Mouse (Mus musculus) MEL-GATA-1-ER (cell line): Measurements from ENCODE around the gene Pdss2.
A peak's percentile ranks its signal among the peaks of the same experiment; 100 is the strongest.

Source experiments
- DNase-seq: peaks from one replicate; pipeline ENCODE4 v3.0.0-alpha.2; 2012; ENCODE audit warnings: low read depth; ENCODE audit errors: extremely low read depth

Gene Pdss2

DNA sequence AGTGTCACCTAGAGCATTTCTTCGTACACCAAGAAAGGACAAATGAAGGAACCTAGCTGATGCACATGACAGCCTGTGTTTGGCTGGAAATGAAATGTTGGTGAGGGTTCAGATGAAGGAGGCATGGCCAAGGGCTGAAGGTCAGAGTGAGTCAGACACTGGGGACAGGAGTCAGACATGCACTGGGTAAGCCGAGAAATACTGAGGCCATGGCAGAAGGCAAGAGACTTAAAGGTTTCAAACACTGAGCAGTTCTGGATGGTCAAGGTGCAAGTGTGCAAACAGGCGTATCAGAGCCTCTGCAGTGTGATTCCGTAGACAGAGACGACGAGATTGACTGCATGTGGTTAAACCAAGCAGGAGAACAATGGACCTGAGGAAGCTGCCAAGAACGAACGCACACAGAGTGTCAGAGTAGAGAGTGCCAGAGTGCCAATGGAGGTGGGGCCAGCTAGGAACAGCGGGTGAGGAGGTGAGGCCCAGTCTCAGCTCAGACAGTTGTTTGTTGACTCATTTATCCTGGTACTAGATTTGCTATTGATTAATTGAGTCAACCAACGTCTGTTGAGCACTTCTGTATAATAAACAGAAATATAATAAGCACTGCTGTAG, 89.6 kb downstream of the Pdss2 start:
- DNase-seq: no peak

GRCm38 (mm10) chr10:43312211-43312610, 90.9 kb downstream of the Pdss2 start:
- DNase-seq: no peak

DNA sequence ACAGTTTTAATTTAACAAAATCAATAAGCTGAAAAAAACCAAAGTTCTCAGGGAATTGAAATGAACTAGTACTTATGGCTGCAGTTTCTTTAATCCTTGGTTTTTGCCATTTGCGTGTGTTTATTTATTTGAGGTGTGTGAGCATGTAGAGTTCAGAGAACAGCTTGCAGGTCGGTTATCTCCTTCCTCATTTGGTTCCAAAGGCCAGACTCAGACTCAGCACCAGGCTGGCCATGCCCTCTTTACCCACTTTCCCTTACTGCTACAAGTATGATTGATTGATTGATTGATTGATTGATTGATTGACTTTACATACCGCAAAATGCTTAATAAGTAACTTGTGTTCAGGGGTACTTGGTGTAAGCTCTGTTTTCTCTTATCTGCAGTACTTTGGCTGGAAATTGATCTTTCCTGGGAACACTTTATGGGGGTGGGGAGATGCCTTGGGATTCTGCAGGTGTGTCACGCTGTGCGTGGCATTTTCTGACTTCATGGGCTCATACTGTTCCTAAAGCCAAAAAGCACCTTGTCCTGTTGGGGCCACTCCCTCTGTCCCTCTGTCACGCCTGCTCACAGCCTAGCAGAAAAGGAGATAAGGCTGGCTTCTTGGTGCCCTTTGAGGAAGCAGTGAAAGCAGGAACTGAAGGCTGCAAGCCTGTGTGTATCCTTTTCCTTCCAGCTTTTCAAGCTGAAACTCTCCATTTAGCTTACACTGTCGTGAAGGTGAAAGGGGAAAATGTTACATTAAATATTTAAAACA, 91.6 kb downstream of the Pdss2 start:
- peak; percentile 72 for DNase-seq

DNA sequence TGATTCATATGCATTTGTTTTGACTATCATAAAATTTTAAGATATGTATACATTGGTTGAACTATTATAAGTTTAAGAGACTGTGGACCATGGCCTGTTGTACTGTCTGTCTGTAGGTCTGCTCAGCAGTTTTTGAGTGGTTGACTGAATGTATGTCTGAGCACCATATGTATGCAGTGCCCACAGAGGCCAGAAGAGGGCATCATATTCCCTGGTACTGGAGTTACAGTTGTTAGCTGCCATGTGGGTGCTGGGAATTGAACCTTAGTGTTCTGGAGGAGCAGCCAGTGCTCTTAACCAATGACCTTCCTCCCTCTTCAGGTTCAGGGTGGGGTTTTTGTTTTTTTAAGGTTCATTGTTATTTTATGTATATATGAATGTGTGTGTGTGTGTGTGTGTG, 93.9 kb downstream of the Pdss2 start:
- DNase-seq: no peak

GRCm38 (mm10) chr10:43317327-43317951, 96.2 kb downstream of the Pdss2 start:
- DNase-seq: no peak

DNA sequence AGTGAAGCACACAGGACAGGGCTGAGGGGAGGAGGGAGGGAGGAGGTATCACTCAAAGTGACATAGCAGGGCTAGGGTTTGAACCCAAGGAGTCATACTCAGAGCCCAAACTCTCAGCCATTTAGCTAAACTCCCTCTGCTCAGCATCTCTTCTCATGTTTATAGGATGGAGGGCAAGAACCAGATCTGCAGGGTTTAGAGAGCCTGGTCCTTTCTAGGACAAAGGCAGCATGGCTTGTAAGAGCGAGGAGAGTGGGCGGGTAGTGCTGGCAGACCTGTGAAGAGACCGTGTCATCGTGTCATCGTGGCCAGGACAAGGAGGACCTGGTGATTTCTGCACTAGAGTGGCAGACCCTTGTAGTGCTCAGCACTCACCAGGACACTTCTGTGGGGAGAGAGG, 99.7 kb downstream of the Pdss2 start:
- DNase-seq: no peak

GRCm38 (mm10) chr10:43322446-43323178, 101.3 kb downstream of the Pdss2 start:
- DNase-seq: no peak

DNA sequence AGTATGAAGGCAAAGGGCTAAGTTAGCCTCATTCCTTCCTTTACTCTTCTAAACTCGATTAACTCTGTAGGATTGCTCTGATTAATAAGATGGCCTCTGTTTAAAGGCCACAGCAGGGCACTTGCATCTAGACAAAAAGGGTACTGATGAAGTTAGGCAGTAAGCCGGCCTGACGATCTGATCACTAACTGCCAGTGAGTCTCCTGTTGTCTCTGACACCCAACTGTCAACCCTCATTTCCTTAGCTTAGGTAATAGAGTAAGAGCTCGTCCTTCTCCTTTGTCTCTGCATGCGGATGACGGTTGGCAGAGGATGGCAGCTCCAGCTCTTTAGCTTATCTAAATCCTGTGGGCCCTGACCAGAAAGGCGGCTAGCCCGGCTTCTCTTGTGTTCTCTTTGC, 102.1 kb downstream of the Pdss2 start:
- DNase-seq: no peak

GRCm38 (mm10) chr10:43329813-43330212, 108.5 kb downstream of the Pdss2 start:
- no peak for DNase-seq

- no peak for DNase-seq
Observed at GRCm38 (mm10) chr10:43330691-43331090, 109.4 kb downstream of the Pdss2 start.

GRCm38 (mm10) chr10:43331931-43332701, 110.8 kb downstream of the Pdss2 start:
- DNase-seq: no peak

DNA sequence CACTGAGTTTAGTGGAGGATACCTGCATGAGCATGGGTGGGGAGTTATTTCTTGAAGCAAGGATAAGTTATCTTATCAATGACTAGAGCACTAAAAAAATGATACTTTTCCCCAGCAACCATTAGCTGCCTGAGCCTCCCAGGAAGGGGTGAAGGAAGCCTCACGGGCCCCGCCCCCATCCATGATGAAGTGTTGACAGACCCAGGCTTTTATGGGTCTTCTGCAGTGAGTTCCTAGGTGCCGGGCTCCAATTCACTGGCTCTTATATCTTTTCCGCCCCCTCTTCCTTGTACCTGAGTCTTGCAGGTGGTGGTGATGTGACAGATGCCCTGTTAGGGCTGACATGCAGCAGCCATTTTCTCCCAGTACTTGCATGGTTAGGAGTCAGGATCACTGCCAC, 114.6 kb downstream of the Pdss2 start:
- DNase-seq: no peak

DNA sequence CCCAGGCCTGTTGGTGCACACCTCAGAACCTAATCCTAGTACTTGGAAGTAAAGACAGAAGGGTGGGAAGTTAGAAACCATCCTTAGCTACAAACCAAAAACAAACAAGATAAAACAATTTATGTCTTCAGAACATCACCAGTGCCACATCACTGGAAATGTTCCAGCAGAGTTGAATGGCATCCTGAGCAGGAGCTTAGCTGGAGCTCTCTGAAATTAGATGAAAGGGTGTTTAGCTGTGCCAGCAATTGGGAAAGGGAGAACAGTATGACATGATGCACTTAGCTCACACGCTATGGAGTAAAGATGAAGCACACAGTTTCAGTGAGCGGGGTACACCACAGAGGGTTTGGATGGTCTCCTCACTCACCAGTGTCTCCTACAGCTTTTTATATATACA, 115.8 kb downstream of the Pdss2 start:
- no peak for DNase-seq

- no peak for DNase-seq
Observed at GRCm38 (mm10) chr10:43339811-43340210, 118.5 kb downstream of the Pdss2 start.

- no peak for DNase-seq
Observed at GRCm38 (mm10) chr10:43349718-43350117, 128.4 kb downstream of the Pdss2 start.

- no peak for DNase-seq
Observed at GRCm38 (mm10) chr10:43357884-43358283, 136.6 kb downstream of the Pdss2 start.

DNA sequence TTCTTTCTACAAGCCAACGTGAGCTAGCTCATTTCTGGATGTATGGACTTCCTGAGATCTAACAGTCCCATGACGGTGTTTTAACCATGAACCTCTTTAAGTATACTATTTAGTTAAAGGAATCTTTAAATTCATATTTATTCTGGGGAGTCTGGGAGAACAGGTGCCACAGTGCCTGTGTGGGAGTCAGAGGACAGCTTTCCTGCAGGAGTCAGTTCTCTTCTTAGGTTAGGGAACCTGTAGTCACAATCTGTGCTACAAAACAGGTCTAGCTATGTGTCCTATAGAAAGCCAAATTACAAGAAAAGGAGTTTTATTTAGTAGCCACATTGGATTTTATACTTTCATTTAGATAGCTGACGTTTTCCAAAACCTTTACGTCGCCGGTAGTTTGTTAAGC, 141.7 kb downstream of the Pdss2 start:
- DNase-seq: no peak

GRCm38 (mm10) chr10:43363431-43363851, 142.2 kb downstream of the Pdss2 start:
- no peak for DNase-seq

GRCm38 (mm10) chr10:43365909-43366308, 144.6 kb downstream of the Pdss2 start:
- DNase-seq: no peak

DNA sequence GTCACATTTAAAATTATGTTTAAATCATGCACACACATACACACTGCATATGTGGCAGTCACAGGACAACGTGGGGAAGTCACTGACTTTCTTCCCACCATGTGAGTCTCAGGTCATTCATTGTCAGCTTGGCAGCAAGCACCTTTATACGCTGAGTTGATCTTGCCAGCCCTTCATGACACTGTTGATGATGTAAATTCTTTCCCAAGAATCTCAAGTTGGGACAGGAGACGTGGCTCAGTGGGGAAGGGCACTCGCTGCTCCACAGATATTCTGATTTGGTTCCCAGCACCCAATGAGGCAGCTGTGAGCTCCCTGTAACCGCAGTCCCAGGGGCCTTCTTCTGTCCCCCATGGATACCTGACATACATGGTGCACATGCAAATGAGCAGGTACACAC, 147.3 kb downstream of the Pdss2 start:
- DNase-seq: no peak

- DNase-seq: no peak
Observed at GRCm38 (mm10) chr10:43372315-43372714, 151.0 kb downstream of the Pdss2 start.
